Mouse (Mus musculus) cerebellum, adult 2 months (tissue): ENCODE measurements around the gene Jtb.

Experiments
- CTCF ChIP-seq: fragments of 200-500 bp; IDR thresholded peaks from 2 replicates; pipeline ENCODE4 v1.5.1; 2011; ENCODE audit warnings: low read depth, mild to moderate bottlenecking, control low read depth, low read length, moderate library complexity, borderline replicate concordance; ENCODE audit not compliant: insufficient read depth
- POLR2A ChIP-seq: fragments of 200-500 bp; IDR thresholded peaks from 2 replicates; pipeline ENCODE4 v1.6.1; 2011; ENCODE audit warnings: low read length, control low read depth, borderline replicate concordance; ENCODE audit not compliant: insufficient read depth

- TF ChIP-seq CTCF: no peak
- TF ChIP-seq POLR2A: no peak
Observed at GRCm38 (mm10) chr3:90221123-90221522, 10.3 kb upstream of the Jtb start.
